Mouse (Mus musculus) urinary bladder, postnatal 36 days (tissue): Measurements from ENCODE around the gene Ap2b1.
"Not testable (repeated sequence)": the region's sequence is repeated elsewhere in the genome, so short reads cannot be mapped to it uniquely, and the experiment has no call there.

Experiments
- DNase-seq, 2 experiments: peaks; one replicate each; pipeline ENCODE4 v3.0.0; 2022; ENCODE audit warnings: low spot score in 2 of 2, mixed read lengths in 1 of 2

Gene Ap2b1

GRCm38 (mm10) chr11:83301431-83301831 lies 2.6 kb downstream of the Ap2b1 start:
- no peak for DNase-seq

- no peak for DNase-seq
Observed at GRCm38 (mm10) chr11:83302124-83302523, 3.3 kb downstream of the Ap2b1 start.

DNA sequence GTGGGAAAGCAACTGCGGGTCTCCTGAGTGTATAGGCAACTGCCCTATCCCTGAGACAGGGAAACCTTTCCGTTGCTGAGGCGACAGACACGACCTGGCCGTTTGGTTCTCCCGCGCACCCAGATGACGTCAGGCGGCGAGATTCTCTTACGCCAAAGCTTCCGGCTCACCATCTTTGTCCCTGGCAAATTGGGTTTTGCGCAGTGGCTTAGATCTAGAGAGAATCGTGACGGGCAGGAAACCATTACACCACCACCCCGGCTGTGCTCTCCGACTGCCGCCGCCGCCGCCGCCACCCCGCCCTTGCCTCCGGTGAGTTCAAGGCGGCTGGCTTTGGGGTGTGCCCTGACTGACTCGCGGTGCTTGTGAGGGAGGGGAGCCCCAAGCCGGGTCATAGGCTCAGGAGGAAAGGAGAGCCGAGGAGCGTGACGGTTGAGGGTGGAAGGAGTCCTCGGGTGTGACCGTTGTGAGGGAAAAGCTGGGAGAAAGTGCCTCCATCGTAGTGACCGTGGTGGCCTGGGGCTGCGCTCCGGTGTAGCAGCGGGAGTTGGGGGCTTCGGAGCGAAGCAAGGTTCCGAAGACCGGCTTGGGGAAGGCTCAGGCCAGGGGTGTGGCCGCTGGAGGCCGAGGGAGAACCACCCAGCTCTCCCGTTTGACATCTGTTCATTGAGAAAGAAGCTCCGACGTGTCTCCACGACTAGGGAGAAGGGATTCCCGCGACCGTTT lies 3.9 kb downstream of the Ap2b1 start, which contains the start of gene Pex12:
Pex12 (minus strand) TSS at position 61 of the 726 bp plus-strand sequence.
- peak; percentile 90 to 93 for DNase-seq

DNA sequence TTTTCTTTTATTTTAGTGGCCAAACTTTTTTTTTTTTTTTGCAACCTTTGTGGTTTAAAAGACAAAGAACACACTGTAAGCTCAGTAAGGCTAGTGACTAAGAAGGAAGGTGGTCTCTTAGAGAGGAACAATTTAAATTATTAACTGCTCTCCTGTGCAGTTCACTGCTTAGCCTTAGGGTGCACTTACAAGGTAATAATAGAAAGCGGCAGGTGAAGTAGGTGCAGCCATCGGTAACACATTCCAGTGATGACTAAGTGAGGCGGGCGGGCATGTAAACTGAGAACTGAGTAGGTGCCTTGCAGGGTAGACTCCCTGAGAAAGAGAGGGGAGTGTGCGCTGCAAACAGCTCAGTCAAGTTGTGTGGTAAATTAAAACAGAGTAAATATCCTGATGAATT lies 4.9 kb downstream of the Ap2b1 start:
- no peak for DNase-seq

DNA sequence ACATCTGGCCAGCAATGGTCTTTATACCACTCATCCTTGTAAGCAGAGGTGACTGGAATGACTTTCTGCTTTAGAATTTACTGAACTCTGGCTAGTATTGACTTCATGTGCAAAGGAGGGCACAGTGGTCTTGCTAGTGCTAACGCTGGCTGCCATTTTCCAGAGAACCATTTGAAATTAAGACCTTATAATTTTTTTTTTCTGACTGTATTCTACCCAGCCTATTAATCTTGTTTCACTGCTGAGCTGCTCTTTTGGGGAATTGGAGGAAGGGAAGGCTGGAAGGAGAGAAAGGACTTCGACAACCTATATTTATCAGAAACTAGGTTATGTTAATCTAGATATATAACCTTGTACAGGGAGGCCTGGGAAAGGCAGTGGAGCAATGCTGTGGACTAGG lies 5.7 kb downstream of the Ap2b1 start:
- no peak for DNase-seq

GRCm38 (mm10) chr11:83306700-83307253 lies 8.0 kb downstream of the Ap2b1 start:
- no peak for DNase-seq

GRCm38 (mm10) chr11:83312471-83312870 lies 13.6 kb downstream of the Ap2b1 start:
- no peak for DNase-seq

DNA sequence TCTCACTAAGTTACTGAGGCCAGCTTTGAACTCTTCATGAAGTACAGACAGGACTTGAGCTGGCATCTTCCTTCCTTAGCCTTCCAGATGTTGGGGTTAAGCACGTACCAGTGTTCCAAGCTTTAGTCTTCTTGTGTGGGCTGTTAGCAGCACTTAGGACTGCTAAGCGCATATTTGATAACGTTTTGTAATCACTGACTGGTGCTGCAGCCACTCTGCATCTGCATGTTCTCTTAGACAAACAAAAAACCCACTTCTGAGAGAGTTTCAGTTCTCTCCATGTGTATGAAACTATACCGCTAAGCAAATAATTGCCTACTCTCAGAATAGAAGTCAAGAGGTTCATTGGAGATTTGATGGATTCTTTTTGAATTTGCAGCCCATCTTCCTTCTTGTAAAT lies 20.2 kb downstream of the Ap2b1 start:
- DNase-seq, result no peak

GRCm38 (mm10) chr11:83326692-83327091 lies 27.9 kb downstream of the Ap2b1 start:
- not testable (repeated sequence) for DNase-seq

GRCm38 (mm10) chr11:83327427-83327826 lies 28.6 kb downstream of the Ap2b1 start:
- peak; percentile 11 to 22 for DNase-seq

GRCm38 (mm10) chr11:83335826-83336225 lies 37.0 kb downstream of the Ap2b1 start:
- no peak for DNase-seq

DNA sequence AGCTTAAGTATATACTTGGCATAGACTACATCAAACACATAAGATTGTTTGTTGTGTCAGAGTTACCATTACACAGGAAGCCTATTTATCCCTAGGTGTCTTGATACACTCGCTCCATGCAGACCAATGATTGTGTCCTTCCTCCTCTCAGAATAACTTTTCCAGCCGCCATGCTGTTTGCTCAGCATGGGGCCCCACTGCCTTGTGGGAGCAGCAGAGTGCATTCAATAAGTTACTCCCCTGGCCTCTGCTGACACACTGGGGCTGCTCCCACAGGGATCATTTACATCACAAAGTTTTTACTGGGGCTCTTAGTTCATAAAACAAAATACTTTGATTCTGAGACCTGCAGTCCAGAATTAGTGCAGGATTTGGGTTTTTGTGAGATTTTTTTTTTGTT lies 40.9 kb downstream of the Ap2b1 start:
- DNase-seq, result no peak

DNA sequence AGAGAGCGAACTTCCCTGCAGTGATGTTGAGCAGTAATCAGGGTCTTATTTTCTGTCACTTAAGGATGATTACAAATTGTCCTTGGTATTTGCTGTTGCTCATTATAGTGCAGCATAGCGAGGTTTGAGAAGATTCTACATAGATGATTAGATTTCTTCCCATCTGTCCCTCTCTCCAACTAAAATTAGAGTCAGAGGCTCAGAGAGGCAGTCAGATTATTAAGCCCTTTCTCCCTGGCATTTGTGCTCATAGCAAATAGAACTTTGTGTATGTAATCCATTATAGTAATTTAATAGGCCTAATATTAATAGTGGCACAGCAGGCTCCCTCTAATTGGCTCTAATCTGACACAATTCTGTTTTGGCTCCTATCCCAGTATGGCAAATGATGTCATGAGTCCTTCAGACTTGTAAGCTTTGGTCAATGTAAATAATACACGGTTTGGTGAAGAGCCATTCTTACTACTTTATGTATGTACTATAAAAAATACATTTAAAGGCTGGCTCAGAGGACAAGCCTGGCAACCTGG lies 43.0 kb downstream of the Ap2b1 start:
- DNase-seq, result no peak

DNA sequence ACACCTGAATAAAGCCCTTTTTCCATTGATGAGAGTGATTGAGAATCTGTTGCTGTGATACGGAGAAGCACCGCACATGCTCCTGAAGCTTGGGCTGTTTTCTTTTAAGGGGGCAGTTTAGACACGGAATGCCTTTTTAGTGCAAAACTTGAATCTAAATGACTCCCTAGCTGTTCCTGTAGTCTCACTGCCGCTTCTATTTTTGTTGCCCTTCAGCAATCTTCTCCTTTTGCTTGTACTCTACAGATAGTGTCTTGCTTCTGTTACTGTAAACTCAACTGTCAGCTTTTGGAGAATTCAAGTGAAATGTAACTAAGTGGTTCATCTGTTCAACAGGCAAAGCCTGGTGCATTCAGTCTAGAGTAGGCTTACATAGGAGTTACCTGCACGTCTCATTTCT lies 56.6 kb downstream of the Ap2b1 start:
- no peak for DNase-seq

DNA sequence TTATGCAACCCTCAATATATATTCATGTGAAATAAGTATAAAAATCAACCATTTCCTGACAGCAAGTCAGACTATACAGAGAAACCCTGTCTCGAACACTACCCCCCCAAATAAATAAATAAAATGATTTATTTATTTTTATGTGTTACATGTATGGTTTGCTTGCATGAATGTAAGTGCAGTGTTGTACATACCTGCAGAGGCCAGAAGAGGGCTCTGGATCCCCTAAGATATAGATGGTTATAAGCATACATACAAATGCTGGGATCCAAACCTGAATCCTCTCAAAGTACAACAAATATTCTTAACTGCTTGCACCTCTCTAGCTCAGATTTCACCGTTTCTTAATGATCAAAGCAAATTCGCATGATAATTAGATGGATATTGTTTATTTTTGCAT lies 58.6 kb downstream of the Ap2b1 start:
- DNase-seq, result peak in 1 of 2 experiments; percentile 7

DNA sequence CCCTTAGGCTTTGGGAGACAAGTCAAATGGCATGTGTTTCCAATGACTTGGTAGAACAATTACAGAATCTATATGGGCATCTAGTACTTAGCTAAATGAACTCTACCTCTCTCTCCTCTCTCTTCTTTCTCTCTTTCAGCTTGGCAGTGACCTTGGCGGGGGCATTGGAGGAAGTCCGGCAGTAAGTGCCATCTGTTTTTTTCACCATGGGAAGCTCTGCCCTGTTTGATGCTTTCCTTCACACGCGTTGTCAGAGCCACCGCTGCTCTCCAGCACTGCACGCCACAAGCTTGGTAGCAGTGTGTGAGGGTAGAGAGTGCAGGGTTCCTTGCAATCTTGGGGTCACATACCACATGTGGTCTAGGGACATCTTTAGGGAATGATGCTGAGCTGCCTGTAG lies 65.8 kb downstream of the Ap2b1 start:
- DNase-seq, result no peak

- no peak for DNase-seq
Observed at GRCm38 (mm10) chr11:83371267-83371666, 72.4 kb downstream of the Ap2b1 start.

GRCm38 (mm10) chr11:83379745-83380341 lies 81.0 kb downstream of the Ap2b1 start:
- DNase-seq, result no peak

- DNase-seq, result no peak
Observed at GRCm38 (mm10) chr11:83382876-83383531, 84.2 kb downstream of the Ap2b1 start.

- no peak for DNase-seq
Observed at GRCm38 (mm10) chr11:83383532-83383887, 84.7 kb downstream of the Ap2b1 start.

- no peak for DNase-seq
Observed at GRCm38 (mm10) chr11:83393062-83393461, 94.2 kb downstream of the Ap2b1 start.

- DNase-seq, result no peak
Observed at GRCm38 (mm10) chr11:83394802-83395439, 96.1 kb downstream of the Ap2b1 start.
